Mouse (Mus musculus) heart, embryonic 16.5 days (tissue): Measurements from ENCODE around the gene Cyp2t4. TPM values are rescaled to one million over a fixed set of nuclear protein-coding genes. Genes with fewer than 3 reads are reported as not detected.

Experiments
- ATAC-seq: fragments of 200-750 bp; cut with Nextera tagmentation; replicated peaks from 2 replicates; pipeline ENCODE4 v1.8.0; 2017; ENCODE audit warnings: moderate number of reproducible peaks; ENCODE audit not compliant: insufficient read depth, low FRiP score; ENCODE audit errors: extremely low read depth
- H3K27ac ChIP-seq: fragments of 300-500 bp; sonication (generic); 2 replicates; pipeline ENCODE4 v1.5.1; 2014; ENCODE audit warnings: mild to moderate bottlenecking, low read length, control low read depth, moderate library complexity
- H3K27me3 ChIP-seq: fragments of 300-500 bp; sonication (generic); 2 replicates; pipeline ENCODE4 v1.6.1; 2014; ENCODE audit warnings: low read length, mixed read lengths; ENCODE audit not compliant: control insufficient read depth, insufficient read depth
- H3K36me3 ChIP-seq: fragments of 300-500 bp; sonication (generic); 2 replicates; pipeline ENCODE4 v1.6.1; 2014; ENCODE audit not compliant: control insufficient read depth, insufficient read depth
- H3K4me1 ChIP-seq: fragments of 300-500 bp; sonication (generic); 2 replicates; pipeline ENCODE4 v1.6.1; 2014; ENCODE audit warnings: low read length, mixed read lengths; ENCODE audit not compliant: control insufficient read depth, insufficient read depth
- H3K4me2 ChIP-seq: fragments of 300-500 bp; sonication (generic); 2 replicates; pipeline ENCODE4 v1.6.1; 2014; ENCODE audit warnings: low read depth, mild to moderate bottlenecking, control low read depth, low read length
- H3K4me3 ChIP-seq: fragments of 300-500 bp; sonication (generic); 2 replicates; pipeline ENCODE4 v1.5.1; 2014; ENCODE audit warnings: mild to moderate bottlenecking, control low read depth, low read length
- H3K9ac ChIP-seq: fragments of 300-500 bp; sonication (generic); 2 replicates; pipeline ENCODE4 v1.6.1; 2014; ENCODE audit warnings: low read length, control low read depth
- H3K9me3 ChIP-seq: fragments of 300-500 bp; sonication (generic); replicated peaks from 2 replicates; pipeline ENCODE4 v1.6.1; 2016; ENCODE audit warnings: low read length; ENCODE audit not compliant: control insufficient read depth
- WGBS: fragments of 180-500 bp; shearing (Covaris S2); extraction: QIAGEN DNeasy Blood & Tissue Kit; methylation state at CpG from one replicate; pipeline ENCODE4 v1.1.7; 2014; 5-methylcytosine and 5-hydroxymethylcytosine counted together
- polyA plus RNA-seq: library from polyadenylated mRNA; unstranded; fragments of >200 nt; fragmentation: Nextera tagmentation; extraction: Ambion mirVana; gene quantifications from 2 replicates; pipeline ENCODE4 v1.2.1, GENCODE M21; 2015

Gene Cyp2t4
- polyA plus RNA-seq, 1 experiment from 2014 or later, result 0.08 TPM

GRCm38 (mm10) chr7:27177942-27178323 is 24.4 kb downstream of the Cyp2t4 start:
- 22% methylated on average over 4 of the region's 4 CpGs for WGBS
- no peaks in the 10 kb centered on the region for H3K9me3 ChIP-seq
- no peak for ATAC-seq

GRCm38 (mm10) chr7:27178324-27179216 is 25.1 kb downstream of the Cyp2t4 start, which contains the start of gene Rab4b:
Gene Rab4b, minus strand, starts transcription at chr7:27178896.
- 0 out of 2 replicates have a peak, but pooled peaks cover 5% of the 10 kb centered on the region for H3K36me3 ChIP-seq
- peak; percentile 98 for ATAC-seq
- H3K4me3 ChIP-seq, result peak within 1 kb of the TSS; percentile 89
- peak within 1 kb of the TSS; percentile 95 for H3K27ac ChIP-seq
- peak within 1 kb of the TSS; percentile 79 for H3K9ac ChIP-seq
- peaks cover 13% of the 10 kb centered on the region for H3K4me1 ChIP-seq
- 1% methylated on average over 50 of the region's 53 CpGs for WGBS
- H3K4me2 ChIP-seq, result peak within 1 kb of the TSS; percentile 71
- no peaks in the 10 kb centered on the region for H3K27me3 ChIP-seq
- H3K9me3 ChIP-seq, result no peaks in the 10 kb centered on the region

More at GRCm38 (mm10) chr7:27177942-27178323, 24.4 kb downstream of the Cyp2t4 start:
- Histone ChIP-seq H3K4me1 (peaks cover 13% of the 10 kb centered on the region), H3K9ac (peak overlapping the region; percentile 79), H3K4me2 (peak overlapping the region; percentile 71), H3K27me3 (no peaks in the 10 kb centered on the region), H3K36me3 (0 out of 2 replicates have a peak, but pooled peaks cover 10% of the 10 kb centered on the region), H3K27ac (peak overlapping the region; percentile 95), H3K4me3 (peak overlapping the region; percentile 89)

- peak overlapping the region; percentile 62 for H3K4me2 ChIP-seq
- H3K27me3 ChIP-seq, result no peaks in the 10 kb centered on the region
- no peak for ATAC-seq
- peak overlapping the region; percentile 64 for H3K27ac ChIP-seq
- 43% methylated on average over 16 of the region's 16 CpGs for WGBS
- H3K4me3 ChIP-seq, result peak overlapping the region; percentile 89
- peak overlapping the region; percentile 50; the same call in 1 of the 2 replicates for H3K9ac ChIP-seq
- peaks cover 3% of the 10 kb centered on the region; the same call in 1 of the 2 replicates for H3K36me3 ChIP-seq
- peaks cover 13% of the 10 kb centered on the region for H3K4me1 ChIP-seq
- no peaks in the 10 kb centered on the region for H3K9me3 ChIP-seq
Observed at GRCm38 (mm10) chr7:27179217-27179918, 25.9 kb downstream of the Cyp2t4 start.

GRCm38 (mm10) chr7:27180036-27180435 is 26.5 kb downstream of the Cyp2t4 start:
- peaks cover 2% of the 10 kb centered on the region; the same call in 1 of the 2 replicates for H3K9me3 ChIP-seq
- H3K9ac ChIP-seq, result no peak overlapping the region
- WGBS, result 47% methylated on average over 5 of the region's 5 CpGs
- H3K27ac ChIP-seq, result peak overlapping the region; percentile 64; the same call in 1 of the 2 replicates
- no peak overlapping the region for H3K4me3 ChIP-seq
- H3K27me3 ChIP-seq, result no peaks in the 10 kb centered on the region
- H3K4me2 ChIP-seq, result no peak overlapping the region
- peaks cover 8% of the 10 kb centered on the region for H3K36me3 ChIP-seq
- peaks cover 13% of the 10 kb centered on the region for H3K4me1 ChIP-seq
- no peak for ATAC-seq

- H3K36me3 ChIP-seq, result peaks cover 19% of the 10 kb centered on the region
- H3K9me3 ChIP-seq, result peaks cover 3% of the 10 kb centered on the region; the same call in 1 of the 2 replicates
- no peak within 1 kb of the TSS for H3K4me3 ChIP-seq
- 58% methylated on average over 14 of the region's 14 CpGs for WGBS
- peaks cover 13% of the 10 kb centered on the region for H3K4me1 ChIP-seq
- no peak within 1 kb of the TSS for H3K4me2 ChIP-seq
- no peak within 1 kb of the TSS for H3K27ac ChIP-seq
- no peak within 1 kb of the TSS for H3K9ac ChIP-seq
- ATAC-seq, result no peak
- H3K27me3 ChIP-seq, result no peaks in the 10 kb centered on the region
Observed at GRCm38 (mm10) chr7:27180837-27181695, 27.6 kb downstream of the Cyp2t4 start, which contains the start of the genes Gm21983 and Mia. Gene Gm21983, minus strand, starts transcription at chr7:27181086. Gene Mia, minus strand, starts transcription at chr7:27181157.

- no peak for ATAC-seq
- WGBS, result 68% methylated on average over 1 of the region's 1 CpGs
- Histone ChIP-seq H3K4me2 (no peak overlapping the region), H3K4me1 (peaks cover 13% of the 10 kb centered on the region), H3K27me3 (no peaks in the 10 kb centered on the region), H3K27ac (no peak overlapping the region), H3K4me3 (no peak overlapping the region), H3K9ac (no peak overlapping the region), H3K36me3 (peaks cover 28% of the 10 kb centered on the region), H3K9me3 (peaks cover 3% of the 10 kb centered on the region; the same call in 1 of the 2 replicates)
Observed at GRCm38 (mm10) chr7:27182498-27182897, 29.0 kb downstream of the Cyp2t4 start.

GRCm38 (mm10) chr7:27184964-27185363 is 31.4 kb downstream of the Cyp2t4 start:
- H3K27ac ChIP-seq, result no peak overlapping the region
- no peak for ATAC-seq
- no peaks in the 10 kb centered on the region for H3K4me1 ChIP-seq
- WGBS, result 61% methylated on average over 3 of the region's 3 CpGs
- peaks cover 3% of the 10 kb centered on the region; the same call in 1 of the 2 replicates for H3K9me3 ChIP-seq
- no peaks in the 10 kb centered on the region for H3K27me3 ChIP-seq
- H3K9ac ChIP-seq, result no peak overlapping the region
- no peak overlapping the region for H3K4me3 ChIP-seq
- peaks cover 50% of the 10 kb centered on the region for H3K36me3 ChIP-seq
- H3K4me2 ChIP-seq, result no peak overlapping the region

- Histone ChIP-seq H3K4me2 (no peak overlapping the region), H3K27me3 (no peaks in the 10 kb centered on the region), H3K9me3 (peaks cover 3% of the 10 kb centered on the region; the same call in 1 of the 2 replicates), H3K27ac (no peak overlapping the region), H3K36me3 (peaks cover 61% of the 10 kb centered on the region), H3K4me1 (no peaks in the 10 kb centered on the region), H3K9ac (no peak overlapping the region), H3K4me3 (no peak overlapping the region)
- ATAC-seq, result no peak
- WGBS, result 90% methylated on average over 5 of the region's 5 CpGs
Observed at GRCm38 (mm10) chr7:27185986-27186385, 32.5 kb downstream of the Cyp2t4 start.
